ENCODE assay signal across 9 mouse cellular contexts in genomic region chr5:120252551-120252950, GRCm38 (mm10).
DNase-seq lines count a peak whose midpoint lies in the region; ATAC-seq lines count a peak whose summit lies in the region.
"Had no signal": no experiment of that assay in that cellular context is flagged by ENCODE, and none has a peak within 500 bp of the region (broad histone marks: within the 10 kb centered on the region; RNA-seq: fewer than 3 reads in every experiment).

No protein-coding gene starts in this region.

- no peaks in the 10 kb centered on the region for H3K4me1 ChIP-seq in embryonic facial prominence, embryonic 14.5 days (ENCODE audit: control insufficient read depth, insufficient read depth, low read length)
- peaks cover 16% of the 10 kb centered on the region for H3K4me1 ChIP-seq in midbrain, embryonic 15.5 days

- H3K36me3 ChIP-seq in embryonic facial prominence, embryonic 14.5 days (ENCODE audit: control insufficient read depth, insufficient read depth, low read length), result no peaks in the 10 kb centered on the region
- H3K36me3 ChIP-seq in midbrain, embryonic 15.5 days (replicated peaks), result no peaks in the 10 kb centered on the region
- H3K36me3 ChIP-seq: embryonic facial prominence, embryonic 12.5 days had no signal

- H3K9me3 ChIP-seq in embryonic facial prominence, embryonic 14.5 days (ENCODE audit: control insufficient read depth, low read length), result no peaks in the 10 kb centered on the region
- H3K9me3 ChIP-seq in midbrain, embryonic 15.5 days, result no peaks in the 10 kb centered on the region
- H3K9me3 ChIP-seq: embryonic facial prominence, embryonic 12.5 days; megakaryocyte, embryonic 14.5 days had no signal

- no peak overlapping the region for H3K4me2 ChIP-seq in embryonic facial prominence, embryonic 14.5 days (ENCODE audit: low read depth, low read length)
- H3K4me2 ChIP-seq in midbrain, embryonic 15.5 days, result peak overlapping the region; percentile 26

- no peak overlapping the region for H3K27ac ChIP-seq in embryonic facial prominence, embryonic 14.5 days (replicated peaks; ENCODE audit: low read depth, low read length)
- peak overlapping the region; percentile 75 for H3K27ac ChIP-seq in midbrain, embryonic 15.5 days
- H3K27ac ChIP-seq: embryonic facial prominence, embryonic 12.5 days had no signal

- H3K27me3 ChIP-seq in embryonic facial prominence, embryonic 14.5 days (replicated peaks; ENCODE audit: control insufficient read depth, insufficient read depth, low read length), result peaks cover 35% of the 10 kb centered on the region
- peaks cover 13% of the 10 kb centered on the region; the same call in 1 of the 2 replicates for H3K27me3 ChIP-seq in midbrain, embryonic 15.5 days (replicated peaks)

- ATAC-seq in embryonic facial prominence, embryonic 14.5 days (ENCODE audit: low read depth), result peak; percentile 41; the same call in 1 of the 2 replicates
- ATAC-seq in midbrain, embryonic 15.5 days (replicated peaks), result no peak
- ATAC-seq in activated CD4-positive, CD25-positive, alpha-beta regulatory T cell, adult 4 months, result no peak

- H3K9ac ChIP-seq in embryonic facial prominence, embryonic 14.5 days (ENCODE audit: low read depth, low read length), result no peak overlapping the region
- no peak overlapping the region for H3K9ac ChIP-seq in midbrain, embryonic 15.5 days

- no peak overlapping the region; the same call in 1 of the 2 replicates for H3K4me3 ChIP-seq in embryonic facial prominence, embryonic 14.5 days (ENCODE audit: low read depth, low read length)
- H3K4me3 ChIP-seq in midbrain, embryonic 15.5 days, result no peak overlapping the region
- H3K4me3 ChIP-seq: embryonic facial prominence, embryonic 12.5 days; megakaryocyte, embryonic 14.5 days had no signal

- WGBS in embryonic facial prominence, embryonic 14.5 days, result 14% methylated on average over 8 of the region's 8 CpGs
- 8% methylated on average over 8 of the region's 8 CpGs for WGBS in midbrain, embryonic 15.5 days

- peak; percentile 55 for DNase-seq in 3T3-L1 (ENCODE audit: low read depth, low spot score)
- DNase-seq in ES-CJ7 (ENCODE audit: low read depth, low spot score), result peak; percentile 57
- DNase-seq in embryonic facial prominence, embryonic 14.5 days (ENCODE audit: low spot score), result peak; percentile 71
- peak; percentile 34 for DNase-seq in kidney, adult 9 months
- no peak for DNase-seq in gastrocnemius, postnatal 10 days
